Mouse (Mus musculus) 416B (cell line): Measurements from ENCODE around the gene Wars.
A peak's percentile ranks its signal among the peaks of the same experiment; 100 is the strongest.

Source experiments
- DNase-seq: peaks from one replicate; pipeline ENCODE4 v3.0.0; 2011; ENCODE audit warnings: low read depth

Wars gene

GRCm38 (mm10) chr12:108909846-108910433, 16.0 kb upstream of the Wars start:
- DNase-seq: no peak

- no peak for DNase-seq
Measured at GRCm38 (mm10) chr12:108906398-108906797, 12.4 kb upstream of the Wars start.

GRCm38 (mm10) chr12:108905620-108906302, 11.8 kb upstream of the Wars start:
- DNase-seq: no peak

GRCm38 (mm10) chr12:108904276-108904653, 10.3 kb upstream of the Wars start:
- no peak for DNase-seq

- peak; percentile 73 for DNase-seq
Measured at GRCm38 (mm10) chr12:108903600-108904275, 9.8 kb upstream of the Wars start.

- peak; percentile 64 for DNase-seq
Measured at GRCm38 (mm10) chr12:108902940-108903339, 9.0 kb upstream of the Wars start.

GRCm38 (mm10) chr12:108901346-108901745, 7.4 kb upstream of the Wars start:
- peak; percentile 42 for DNase-seq

- DNase-seq: peak; percentile 71
Measured at GRCm38 (mm10) chr12:108896006-108896405, 2.0 kb upstream of the Wars start.

- no peak for DNase-seq
Measured at GRCm38 (mm10) chr12:108894432-108894816, 450 bp upstream of the Wars start.

- DNase-seq: peak; percentile 87
Measured at GRCm38 (mm10) chr12:108892989-108893714, 822 bp downstream of the Wars start, which contains the start of gene Wdr25. TSS of gene Wdr25 (plus strand) at chr12:108893631.

GRCm38 (mm10) chr12:108888632-108889031, 5.3 kb downstream of the Wars start:
- no peak for DNase-seq

- DNase-seq: no peak
Measured at GRCm38 (mm10) chr12:108887077-108887476, 6.9 kb downstream of the Wars start.

- DNase-seq: no peak
Measured at GRCm38 (mm10) chr12:108885906-108886305, 8.1 kb downstream of the Wars start.

- no peak for DNase-seq
Measured at GRCm38 (mm10) chr12:108882776-108883175, 11.2 kb downstream of the Wars start.

GRCm38 (mm10) chr12:108881192-108881591, 12.8 kb downstream of the Wars start:
- DNase-seq: no peak

GRCm38 (mm10) chr12:108880606-108881005, 13.4 kb downstream of the Wars start:
- no peak for DNase-seq

- DNase-seq: no peak
Measured at GRCm38 (mm10) chr12:108879138-108879537, 14.8 kb downstream of the Wars start.

GRCm38 (mm10) chr12:108873122-108873521, 20.9 kb downstream of the Wars start:
- DNase-seq: no peak

GRCm38 (mm10) chr12:108869575-108869974, 24.4 kb downstream of the Wars start:
- peak; percentile 35 for DNase-seq

GRCm38 (mm10) chr12:108865007-108865494, 28.9 kb downstream of the Wars start:
- DNase-seq: no peak

GRCm38 (mm10) chr12:108858486-108858885, 35.5 kb downstream of the Wars start:
- no peak for DNase-seq

- no peak for DNase-seq
Measured at GRCm38 (mm10) chr12:108857589-108858184, 36.3 kb downstream of the Wars start.
